Mouse (Mus musculus) embryo, embryonic 10 days (tissue): ENCODE data around the gene Fam89b.

Source experiments
- DNase-seq: peaks from one replicate; pipeline ENCODE4 v3.0.0-alpha.2; 2015; ENCODE audit warnings: low spot score

Fam89b gene

GRCm38 (mm10) chr19:5729444-5729815 is at the start of gene Fam89b:
Fam89b (minus strand) TSS chr19:5729653.
- DNase-seq, result peak; percentile 96

- no peak for DNase-seq
Observed at GRCm38 (mm10) chr19:5778312-5778711, 48.9 kb upstream of the Fam89b start.

- no peak for DNase-seq
Observed at GRCm38 (mm10) chr19:5777387-5778032, 48.1 kb upstream of the Fam89b start.

GRCm38 (mm10) chr19:5770925-5771860 is 41.7 kb upstream of the Fam89b start, which contains the start of gene Scyl1:
Scyl1 (minus strand) TSS chr19:5771419.
- DNase-seq, result peak; percentile 89

GRCm38 (mm10) chr19:5770311-5770710 is 40.9 kb upstream of the Fam89b start:
- no peak for DNase-seq

GRCm38 (mm10) chr19:5767271-5767670 is 37.8 kb upstream of the Fam89b start:
- no peak for DNase-seq

- no peak for DNase-seq
Observed at GRCm38 (mm10) chr19:5763163-5763562, 33.7 kb upstream of the Fam89b start.

GRCm38 (mm10) chr19:5758878-5759403 is 29.5 kb upstream of the Fam89b start:
- DNase-seq, result no peak

GRCm38 (mm10) chr19:5756991-5757636 is 27.7 kb upstream of the Fam89b start:
- no peak for DNase-seq

GRCm38 (mm10) chr19:5756321-5756985 is 27.0 kb upstream of the Fam89b start:
- DNase-seq, result peak; percentile 39

- DNase-seq, result peak; percentile 47
Observed at GRCm38 (mm10) chr19:5751742-5752141, 22.3 kb upstream of the Fam89b start.

- peak; percentile 29 for DNase-seq
Observed at GRCm38 (mm10) chr19:5750951-5751350, 21.5 kb upstream of the Fam89b start.

- DNase-seq, result no peak
Observed at GRCm38 (mm10) chr19:5749476-5749875, 20.0 kb upstream of the Fam89b start.

- peak; percentile 69 for DNase-seq
Observed at GRCm38 (mm10) chr19:5746907-5747363, 17.5 kb upstream of the Fam89b start.

- DNase-seq, result no peak
Observed at GRCm38 (mm10) chr19:5745756-5746710, 16.6 kb upstream of the Fam89b start.

GRCm38 (mm10) chr19:5743576-5743975 is 14.1 kb upstream of the Fam89b start:
- no peak for DNase-seq

GRCm38 (mm10) chr19:5742241-5742641 is 12.8 kb upstream of the Fam89b start:
- peak; percentile 39 for DNase-seq

- DNase-seq, result peak; percentile 64
Observed at GRCm38 (mm10) chr19:5741641-5742240, 12.3 kb upstream of the Fam89b start.

- no peak for DNase-seq
Observed at GRCm38 (mm10) chr19:5740320-5741317, 11.2 kb upstream of the Fam89b start, which contains the start of gene Ltbp3. Ltbp3 (plus strand) TSS chr19:5740904.
